8 mouse cellular contexts compared by ENCODE assay signal in genomic region chr2:6721460-6722401, GRCm38 (mm10).
DNase-seq lines count a peak whose midpoint lies in the region; ATAC-seq and TF ChIP-seq lines count a peak whose summit lies in the region.

No protein-coding gene starts in this region.

- intact Hi-C loops in left cerebral cortex, adult 2 months (cut with DNase I): loop anchor here (10.0 kb wide), 2 partner anchors 153 to 363 kb away; no protein-coding TSS in a partner anchor

- peak overlapping the region; percentile 35 for H3K4me3 ChIP-seq in embryonic facial prominence, embryonic 12.5 days
- peak overlapping the region; percentile 53 for H3K4me3 ChIP-seq in heart, embryonic 16.5 days (ENCODE audit: low read length)
- H3K4me3 ChIP-seq in left cerebral cortex, adult 2 months: peak overlapping the region; percentile 40
- H3K4me3 ChIP-seq in megakaryocyte, embryonic 14.5 days (replicated peaks): peak overlapping the region; percentile 94

- no peaks in the 10 kb centered on the region for H3K9me3 ChIP-seq in embryonic facial prominence, embryonic 12.5 days
- H3K9me3 ChIP-seq in heart, embryonic 16.5 days (replicated peaks; ENCODE audit: control insufficient read depth, low read length): no peaks in the 10 kb centered on the region
- H3K9me3 ChIP-seq in megakaryocyte, embryonic 14.5 days: no peaks in the 10 kb centered on the region

- ATAC-seq in Patski: peak; percentile 95
- peak; percentile 74 for ATAC-seq in embryonic facial prominence, embryonic 12.5 days (ENCODE audit: insufficient number of reproducible peaks, insufficient read depth, low FRiP score, low TSS enrichment)
- ATAC-seq in heart, embryonic 16.5 days (replicated peaks; ENCODE audit: extremely low read depth, insufficient read depth, low FRiP score): peak; percentile 55
- no peak for ATAC-seq in erythroblast, adult 5-6 weeks (replicated peaks; ENCODE audit: low FRiP score, poor library complexity, severe bottlenecking)

- peak; percentile 72 to 75 for DNase-seq in B cell, adult 2 months
- peak; percentile 66 for DNase-seq in Patski (ENCODE audit: low read depth, low spot score)
- DNase-seq in left cerebral cortex, adult 2 months (ENCODE audit: extremely low spot score in 1 of 2, low spot score in 2 of 2): peak; percentile 41 to 43
- peak; percentile 61 for DNase-seq in right cerebral cortex, postnatal 25 days

- POLR2A ChIA-PET in Patski (lab: Charles Lee): no interaction called here

- no peaks in the 10 kb centered on the region for H3K36me3 ChIP-seq in embryonic facial prominence, embryonic 12.5 days
- no peaks in the 10 kb centered on the region for H3K36me3 ChIP-seq in heart, embryonic 16.5 days (ENCODE audit: control insufficient read depth, insufficient read depth)
- H3K36me3 ChIP-seq in megakaryocyte, embryonic 14.5 days (replicated peaks; ENCODE audit: low read length): peaks cover under 1% of the 10 kb centered on the region

- peak overlapping the region; percentile 72 for H3K4me2 ChIP-seq in embryonic facial prominence, embryonic 12.5 days (replicated peaks)
- peak overlapping the region; percentile 80 for H3K4me2 ChIP-seq in heart, embryonic 16.5 days (ENCODE audit: low read depth, low read length)

- H3K27me3 ChIP-seq in Patski: no peaks in the 10 kb centered on the region
- H3K27me3 ChIP-seq in embryonic facial prominence, embryonic 12.5 days: no peaks in the 10 kb centered on the region
- H3K27me3 ChIP-seq in heart, embryonic 16.5 days (ENCODE audit: control insufficient read depth, insufficient read depth, low read length): no peaks in the 10 kb centered on the region
- no peaks in the 10 kb centered on the region for H3K27me3 ChIP-seq in megakaryocyte, embryonic 14.5 days (replicated peaks)

- peaks cover 11% of the 10 kb centered on the region for H3K4me1 ChIP-seq in embryonic facial prominence, embryonic 12.5 days
- peaks cover 26% of the 10 kb centered on the region for H3K4me1 ChIP-seq in heart, embryonic 16.5 days (ENCODE audit: control insufficient read depth, insufficient read depth, low read length)
- H3K4me1 ChIP-seq in megakaryocyte, embryonic 14.5 days: peaks cover 60% of the 10 kb centered on the region

- WGBS in embryonic facial prominence, embryonic 12.5 days: 9% methylated on average over 17 of the region's 17 CpGs
- 12% methylated on average over 17 of the region's 17 CpGs for WGBS in heart, embryonic 16.5 days

- H3K9ac ChIP-seq in embryonic facial prominence, embryonic 12.5 days: peak overlapping the region; percentile 36
- H3K9ac ChIP-seq in heart, embryonic 16.5 days (ENCODE audit: low read length): peak overlapping the region; percentile 56

- CTCF ChIA-PET in Patski (lab: Charles Lee): interaction anchor here (2.0 kb wide), 1 partner anchor 16 kb away, joined by 5 read pairs; no protein-coding TSS in a partner anchor

- peak overlapping the region; percentile 57 for H3K27ac ChIP-seq in embryonic facial prominence, embryonic 12.5 days
- peak overlapping the region; percentile 61 for H3K27ac ChIP-seq in heart, embryonic 16.5 days (ENCODE audit: low read length)
- peak overlapping the region; percentile 86 for H3K27ac ChIP-seq in left cerebral cortex, adult 2 months

- TF ChIP-seq CTCF in Patski (IDR thresholded peaks at IDR 0.05): no peak
- no peak for TF ChIP-seq CTCF in left cerebral cortex, adult 2 months (IDR thresholded peaks at IDR 0.05)

- in situ Hi-C loops in Patski (cut with MboI; ENCODE audit: low pct_unique_long_range_greater_than_20kb): loop anchor here (25.0 kb wide), 1 partner anchor 534 kb away; no protein-coding TSS in a partner anchor

Comparison
In these comparisons a context has a peak if more than half of its experiments do, and no peak if none do; other contexts are left out.
1. H3K4me3 ChIP-seq: peak in every context shown above with its lines; median percentile 94 in megakaryocyte, embryonic 14.5 days; 53 in heart, embryonic 16.5 days; 40 in left cerebral cortex, adult 2 months; 35 in embryonic facial prominence, embryonic 12.5 days.